Mouse (Mus musculus) midbrain, embryonic 12.5 days (tissue): ENCODE measurements around the gene Nr1h2. TPM values are rescaled to one million over a fixed set of nuclear protein-coding genes. Genes with fewer than 3 reads are reported as not detected.

Experiments
- ATAC-seq: fragments of 200-750 bp; cut with Nextera tagmentation; 2 replicates; pipeline ENCODE4 v1.8.0; 2017; ENCODE audit warnings: low read depth, moderate TSS enrichment, moderate library complexity; ENCODE audit not compliant: low FRiP score
- H3K27ac ChIP-seq: fragments of 300-500 bp; sonication (generic); replicated peaks from 2 replicates; pipeline ENCODE4 v1.5.1; 2016; ENCODE audit warnings: mild to moderate bottlenecking
- H3K27me3 ChIP-seq: fragments of 300-500 bp; sonication (generic); 2 replicates; pipeline ENCODE4 v1.6.1; 2016; ENCODE audit warnings: mild to moderate bottlenecking
- H3K36me3 ChIP-seq: fragments of 300-500 bp; sonication (generic); 2 replicates; pipeline ENCODE4 v1.6.1; 2016
- H3K4me1 ChIP-seq: fragments of 300-500 bp; sonication (generic); 2 replicates; pipeline ENCODE4 v1.6.1; 2016
- H3K4me2 ChIP-seq: fragments of 300-500 bp; sonication (generic); replicated peaks from 2 replicates; pipeline ENCODE4 v1.6.1; 2016; ENCODE audit warnings: mild to moderate bottlenecking, moderate library complexity
- H3K4me3 ChIP-seq: fragments of 300-500 bp; sonication (generic); 2 replicates; pipeline ENCODE4 v1.5.1; 2016; ENCODE audit warnings: mild to moderate bottlenecking
- H3K9ac ChIP-seq: fragments of 300-500 bp; sonication (generic); replicated peaks from 2 replicates; pipeline ENCODE4 v1.6.1; 2016; ENCODE audit warnings: mild to moderate bottlenecking, moderate library complexity
- H3K9me3 ChIP-seq: fragments of 300-500 bp; sonication (generic); 2 replicates; pipeline ENCODE4 v1.6.1; 2016; ENCODE audit warnings: mild to moderate bottlenecking
- WGBS: fragments of 180-500 bp; shearing (Covaris S2); methylation state at CpG from one replicate; pipeline ENCODE4 v1.1.7; 2016; 5-methylcytosine and 5-hydroxymethylcytosine counted together
- polyA plus RNA-seq: library from polyadenylated mRNA; unstranded; fragments of >200 nt; fragmentation: Nextera tagmentation; extraction: Ambion mirVana; gene quantifications from 2 replicates; pipeline ENCODE4 v1.2.1, GENCODE M21; 2016

The Nr1h2 gene
- polyA plus RNA-seq, 1 experiment from 2014 or later = 80.3 TPM

- no peaks in the 10 kb centered on the region for H3K4me1 ChIP-seq
- no peak for ATAC-seq
- no peak overlapping the region for H3K9ac ChIP-seq
- H3K36me3 ChIP-seq = no peaks in the 10 kb centered on the region
- 53% methylated on average over 8 of the region's 8 CpGs for whole genome bisulfite sequencing
- no peaks in the 10 kb centered on the region for H3K27me3 ChIP-seq
- no peak overlapping the region for H3K4me2 ChIP-seq
- H3K9me3 ChIP-seq = no peaks in the 10 kb centered on the region
- H3K27ac ChIP-seq = no peak overlapping the region
- no peak overlapping the region for H3K4me3 ChIP-seq
Observed at GRCm38 (mm10) chr7:44563284-44563683, 9.5 kb upstream of the Nr1h2 start.

GRCm38 (mm10) chr7:44560435-44561400 is 7.0 kb upstream of the Nr1h2 start:
- 52% methylated on average over 18 of the region's 18 CpGs for WGBS
- Histone ChIP-seq H3K4me3 (no peak overlapping the region), H3K9ac (no peak overlapping the region), H3K4me2 (no peak overlapping the region), H3K27ac (no peak overlapping the region), H3K9me3 (no peaks in the 10 kb centered on the region), H3K27me3 (peaks cover 2% of the 10 kb centered on the region; the same call in 1 of the 2 replicates), H3K36me3 (no peaks in the 10 kb centered on the region), H3K4me1 (no peaks in the 10 kb centered on the region)
- ATAC-seq = peak; percentile 41; the same call in 1 of the 2 replicates

GRCm38 (mm10) chr7:44557629-44558028 is 3.9 kb upstream of the Nr1h2 start:
- no peak for ATAC-seq
- 75% methylated on average over 2 of the region's 2 CpGs for WGBS
- Histone ChIP-seq H3K36me3 (no peaks in the 10 kb centered on the region), H3K4me1 (peaks cover 10% of the 10 kb centered on the region), H3K27me3 (peaks cover 8% of the 10 kb centered on the region; the same call in 1 of the 2 replicates), H3K9ac (no peak overlapping the region), H3K4me3 (no peak overlapping the region), H3K9me3 (no peaks in the 10 kb centered on the region), H3K4me2 (no peak overlapping the region), H3K27ac (no peak overlapping the region)

DNA sequence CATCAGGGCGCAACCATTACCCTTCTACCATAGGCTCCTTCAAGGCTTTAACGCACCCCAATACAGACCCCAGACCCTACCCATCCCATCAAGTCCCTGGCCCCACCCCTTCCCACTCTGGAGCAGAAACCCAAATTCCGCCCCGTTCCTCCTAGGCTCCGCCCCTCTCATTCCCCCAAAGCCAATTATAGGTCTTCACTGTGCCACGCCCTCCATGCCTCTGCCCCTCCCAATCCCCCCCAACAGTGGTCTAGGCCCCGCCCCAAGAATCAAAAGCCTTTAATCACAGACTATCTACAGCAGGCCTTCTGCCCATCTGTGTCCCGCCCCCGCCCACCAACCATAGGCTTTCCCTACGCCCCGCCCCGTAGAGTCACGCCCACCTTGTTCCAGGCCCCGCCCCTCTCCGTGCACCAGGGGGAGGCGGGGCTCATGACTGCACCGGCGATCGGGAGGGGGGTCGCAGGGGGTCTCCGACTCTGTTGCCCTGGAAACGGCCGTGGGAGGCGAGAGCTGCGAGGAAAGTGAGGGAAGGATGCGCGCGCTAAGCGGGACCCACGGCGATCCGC is 471 bp downstream of the Nr1h2 start:
- Histone ChIP-seq H3K9ac (peak overlapping the region; percentile 64), H3K4me3 (peak overlapping the region; percentile 83), H3K9me3 (no peaks in the 10 kb centered on the region), H3K36me3 (peaks cover 31% of the 10 kb centered on the region), H3K4me2 (peak overlapping the region; percentile 60), H3K27ac (peak overlapping the region; percentile 90), H3K4me1 (peaks cover 13% of the 10 kb centered on the region), H3K27me3 (peaks cover 8% of the 10 kb centered on the region; the same call in 1 of the 2 replicates)
- ATAC-seq = peak; percentile 71
- under 1% methylated on average over 32 of the region's 32 CpGs for WGBS

DNA sequence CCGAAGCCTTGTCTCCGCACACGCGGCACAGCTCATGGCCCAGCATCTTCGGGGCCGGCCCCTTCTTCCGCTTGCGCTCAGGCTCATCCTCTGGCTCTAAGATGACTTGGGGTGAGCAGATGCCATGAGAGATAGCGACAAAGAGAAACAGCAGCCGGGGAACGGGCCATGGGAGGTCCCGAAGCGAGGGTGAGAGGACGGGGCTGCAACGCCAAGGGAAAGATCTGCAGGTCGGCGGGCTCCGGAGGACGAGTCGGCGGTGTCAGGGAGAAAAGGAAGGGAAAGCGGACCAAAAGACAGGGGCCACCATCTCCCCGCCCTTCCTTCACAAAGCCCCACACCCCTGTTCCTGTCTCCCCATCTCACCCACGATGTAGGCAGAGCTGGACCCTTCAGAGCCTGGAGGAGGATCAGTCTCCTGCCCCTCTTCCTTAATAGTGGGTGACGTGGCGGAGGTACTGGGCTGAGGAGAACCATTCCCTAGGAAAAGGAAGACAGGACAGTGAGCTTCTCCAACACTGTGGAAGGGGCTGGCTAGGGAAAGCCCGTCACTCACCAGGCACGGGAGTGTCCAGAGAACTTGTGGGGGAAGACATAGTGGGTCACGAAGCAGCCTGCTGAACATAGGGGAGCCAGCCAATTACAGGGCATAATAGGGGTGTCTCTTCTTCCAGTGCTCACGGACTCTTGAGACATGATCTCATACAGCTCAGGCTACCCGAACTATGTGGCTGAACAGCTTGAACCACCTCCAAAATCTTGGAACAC is 1.4 kb downstream of the Nr1h2 start:
- Histone ChIP-seq H3K36me3 (peaks cover 31% of the 10 kb centered on the region), H3K4me1 (peaks cover 21% of the 10 kb centered on the region), H3K27ac (no peak overlapping the region), H3K9ac (no peak overlapping the region), H3K4me2 (peak overlapping the region; percentile 60), H3K4me3 (peak overlapping the region; percentile 83; the same call in 1 of the 2 replicates), H3K9me3 (no peaks in the 10 kb centered on the region), H3K27me3 (peaks cover 8% of the 10 kb centered on the region; the same call in 1 of the 2 replicates)
- 86% methylated on average over 31 of the region's 31 CpGs for WGBS
- ATAC-seq = no peak

GRCm38 (mm10) chr7:44551731-44552130 is 2.0 kb downstream of the Nr1h2 start:
- Histone ChIP-seq H3K9ac (no peak overlapping the region), H3K36me3 (peaks cover 31% of the 10 kb centered on the region), H3K4me3 (no peak overlapping the region), H3K4me2 (no peak overlapping the region), H3K4me1 (peaks cover 26% of the 10 kb centered on the region), H3K9me3 (no peaks in the 10 kb centered on the region), H3K27me3 (peaks cover 8% of the 10 kb centered on the region; the same call in 1 of the 2 replicates), H3K27ac (no peak overlapping the region)
- ATAC-seq = no peak
- WGBS = 83% methylated on average over 22 of the region's 22 CpGs

GRCm38 (mm10) chr7:44551301-44551700 is 2.5 kb downstream of the Nr1h2 start:
- no peak for ATAC-seq
- 94% methylated on average over 21 of the region's 21 CpGs for WGBS

GRCm38 (mm10) chr7:44550409-44550678 is 3.4 kb downstream of the Nr1h2 start:
- Histone ChIP-seq H3K27me3 (0 out of 2 replicates have a peak, but pooled peaks cover 2% of the 10 kb centered on the region), H3K27ac (no peak overlapping the region), H3K4me3 (no peak overlapping the region), H3K9ac (no peak overlapping the region), H3K9me3 (no peaks in the 10 kb centered on the region), H3K36me3 (peaks cover 31% of the 10 kb centered on the region), H3K4me1 (peaks cover 26% of the 10 kb centered on the region), H3K4me2 (no peak overlapping the region)
- ATAC-seq = no peak
- WGBS = 96% methylated on average over 12 of the region's 12 CpGs

More at GRCm38 (mm10) chr7:44551301-44551700, 2.5 kb downstream of the Nr1h2 start:
- H3K9ac ChIP-seq = no peak overlapping the region
- peaks cover 31% of the 10 kb centered on the region for H3K36me3 ChIP-seq
- no peak overlapping the region for H3K4me2 ChIP-seq
- peaks cover 8% of the 10 kb centered on the region; the same call in 1 of the 2 replicates for H3K27me3 ChIP-seq
- H3K27ac ChIP-seq = no peak overlapping the region
- H3K4me1 ChIP-seq = peaks cover 26% of the 10 kb centered on the region
- H3K4me3 ChIP-seq = no peak overlapping the region
- H3K9me3 ChIP-seq = no peaks in the 10 kb centered on the region

DNA sequence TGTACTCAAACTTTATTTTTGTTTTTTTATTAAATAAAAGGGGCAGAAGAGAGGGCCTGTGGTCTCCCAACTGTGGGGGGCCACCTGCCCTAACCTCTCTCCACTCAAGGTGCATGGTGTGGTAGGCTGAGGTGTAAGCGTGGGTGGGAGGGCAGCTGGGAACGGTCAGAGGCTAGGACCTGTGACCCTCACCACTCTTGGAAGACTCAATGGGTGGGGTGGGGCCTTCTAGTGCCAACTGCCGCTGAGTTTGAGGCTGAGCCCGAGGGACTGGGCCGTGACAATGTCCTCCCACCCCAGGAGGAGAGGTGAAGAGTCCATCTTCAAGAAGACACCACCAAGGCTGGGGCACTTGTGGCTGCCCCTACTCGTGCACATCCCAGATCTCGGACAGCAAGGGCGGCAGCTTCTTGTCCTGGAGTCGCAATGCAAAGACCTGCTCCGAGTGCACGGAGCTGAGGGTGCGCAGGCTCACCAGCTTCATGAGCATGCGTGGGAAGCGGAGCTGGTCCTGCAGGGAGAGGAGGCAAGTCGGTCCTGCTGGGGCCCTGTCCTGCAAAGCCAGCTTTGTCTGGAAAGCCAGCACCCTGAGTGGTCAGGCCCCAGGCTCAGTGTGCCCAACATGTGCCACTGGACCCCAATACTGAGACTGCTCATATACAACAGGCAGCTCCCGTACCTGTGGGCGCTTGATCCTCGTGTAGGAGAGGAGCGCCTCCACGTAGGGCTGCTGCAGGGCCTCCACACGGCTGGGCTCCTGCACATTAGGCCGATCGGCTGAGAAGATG is 3.9 kb downstream of the Nr1h2 start:
- Histone ChIP-seq H3K27me3 (no peaks in the 10 kb centered on the region), H3K4me1 (peaks cover 26% of the 10 kb centered on the region), H3K36me3 (peaks cover 31% of the 10 kb centered on the region), H3K9ac (no peak overlapping the region), H3K4me3 (no peak overlapping the region), H3K4me2 (no peak overlapping the region), H3K27ac (no peak overlapping the region), H3K9me3 (no peaks in the 10 kb centered on the region)
- 95% methylated on average over 23 of the region's 23 CpGs for WGBS
- ATAC-seq = no peak

DNA sequence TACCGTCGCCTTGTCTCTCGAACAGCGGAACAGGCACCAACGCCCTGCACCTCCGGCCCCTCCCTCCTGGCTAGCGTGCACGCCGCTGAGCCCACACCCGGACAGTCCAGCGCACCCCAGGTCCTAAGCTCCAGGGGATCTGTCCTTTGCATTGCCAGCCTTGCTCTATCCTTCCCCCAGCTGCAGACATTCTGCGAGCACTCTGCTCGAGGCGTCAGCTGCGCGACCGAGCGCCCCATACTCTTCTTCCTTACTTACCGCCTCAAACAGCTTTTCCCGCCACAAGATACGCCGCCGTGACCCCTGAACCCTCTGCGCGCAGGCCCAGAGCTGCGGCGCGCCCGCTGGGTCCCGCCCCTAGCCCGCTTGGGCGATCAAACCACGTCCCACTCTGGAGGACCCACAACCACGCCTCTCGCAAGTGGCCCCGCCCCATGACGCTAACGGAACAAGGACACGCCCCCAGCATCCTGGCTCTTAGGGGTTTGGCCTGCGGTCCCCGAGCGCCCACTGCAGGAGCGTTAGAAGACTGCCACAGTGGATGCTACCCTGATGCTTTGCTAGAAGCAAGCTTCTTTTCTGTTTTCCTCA is 5.2 kb downstream of the Nr1h2 start, which contains the start of gene Pold1:
Gene Pold1, minus strand, starts transcription at position 353 of the 591 bp plus-strand sequence.
- Histone ChIP-seq H3K9me3 (no peaks in the 10 kb centered on the region), H3K4me3 (peak within 1 kb of the TSS; percentile 64), H3K9ac (peak within 1 kb of the TSS; percentile 67), H3K27me3 (no peaks in the 10 kb centered on the region), H3K27ac (peak within 1 kb of the TSS; percentile 16; the same call in 1 of the 2 replicates), H3K36me3 (peaks cover 31% of the 10 kb centered on the region), H3K4me2 (peak within 1 kb of the TSS; percentile 87), H3K4me1 (peaks cover 23% of the 10 kb centered on the region)
- under 1% methylated on average over 43 of the region's 43 CpGs for WGBS
- ATAC-seq = peak; percentile 91

DNA sequence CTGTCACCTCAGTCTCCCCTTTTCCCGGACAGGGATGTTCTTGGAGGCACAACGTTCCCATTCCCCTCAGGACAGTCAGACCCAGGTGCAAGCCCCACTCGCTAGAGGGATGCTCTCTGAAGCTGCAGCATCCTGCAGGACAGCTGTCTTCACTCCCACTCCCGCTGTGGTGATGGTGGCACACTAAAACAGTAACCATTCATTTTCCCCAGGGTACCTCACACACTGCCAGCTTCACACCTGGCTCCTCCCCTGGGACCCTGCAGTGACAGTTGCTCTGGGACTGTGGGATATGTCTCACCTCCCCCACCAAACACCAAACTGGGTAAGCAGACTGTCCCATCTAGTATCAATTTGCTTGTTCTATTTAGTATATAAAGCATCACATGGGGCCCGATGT is 6.0 kb downstream of the Nr1h2 start:
- no peak overlapping the region for H3K27ac ChIP-seq
- H3K36me3 ChIP-seq = peaks cover 31% of the 10 kb centered on the region
- H3K4me1 ChIP-seq = peaks cover 18% of the 10 kb centered on the region
- 29% methylated on average over 5 of the region's 5 CpGs for WGBS
- no peaks in the 10 kb centered on the region for H3K9me3 ChIP-seq
- peak overlapping the region; percentile 64 for H3K4me3 ChIP-seq
- H3K27me3 ChIP-seq = no peaks in the 10 kb centered on the region
- H3K9ac ChIP-seq = peak overlapping the region; percentile 67
- H3K4me2 ChIP-seq = peak overlapping the region; percentile 87
- ATAC-seq = no peak
